Mouse (Mus musculus): ENCODE measurements around the gene Olfm2. TPM values are rescaled to one million over a fixed set of nuclear protein-coding genes. Genes with fewer than 3 reads are reported as not detected.
A peak's percentile ranks its signal among the peaks of the same experiment; 100 is the strongest.

Olfm2 gene
- polyA plus RNA-seq, 1 experiment: 2.2 TPM

DNA sequence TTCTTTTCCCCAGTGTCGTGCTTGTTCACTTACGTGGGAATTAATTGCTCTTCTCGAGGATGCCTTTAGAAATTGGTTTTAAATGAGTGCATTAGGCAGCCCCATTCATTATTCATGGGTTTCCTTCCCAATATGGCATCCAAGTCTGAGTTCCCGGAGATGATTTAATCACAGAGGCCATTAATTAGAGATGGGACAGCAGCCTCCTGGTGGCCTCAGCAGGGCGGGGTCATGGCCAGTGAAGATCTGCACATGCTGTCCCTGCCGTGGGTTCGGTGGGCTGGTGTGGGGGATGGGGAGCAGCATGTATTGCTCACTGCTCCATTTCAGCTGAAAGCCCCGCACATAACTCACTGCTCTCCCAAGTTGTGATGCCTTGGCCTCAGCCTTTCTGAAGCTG lies 80.2 kb downstream of the Olfm2 start:
- H3K27ac ChIP-seq (ENCODE audit: insufficient read depth, low read depth, low read length): no peak overlapping the region
- H3K4me1 ChIP-seq (ENCODE audit: control insufficient read depth, insufficient read depth, insufficient read length, low read length): no peaks in the 10 kb centered on the region
- TF ChIP-seq POLR2A (IDR thresholded peaks at IDR 0.05; ENCODE audit: low read depth, low read length): no peak
- no peak for TF ChIP-seq CTCF (IDR thresholded peaks at IDR 0.05; ENCODE audit: extremely low read depth, insufficient read length, insufficient replicate concordance, low read depth, low read length)
- 56% methylated on average over 8 of the region's 8 CpGs for WGBS
- peaks cover 24% of the 10 kb centered on the region for H3K36me3 ChIP-seq (ENCODE audit: control insufficient read depth, insufficient read depth, low read length)
- no peak overlapping the region for H3K4me3 ChIP-seq (ENCODE audit: low read depth, low read length)
- H3K27me3 ChIP-seq (ENCODE audit: control insufficient read depth, insufficient read depth, low read length): no peaks in the 10 kb centered on the region

DNA sequence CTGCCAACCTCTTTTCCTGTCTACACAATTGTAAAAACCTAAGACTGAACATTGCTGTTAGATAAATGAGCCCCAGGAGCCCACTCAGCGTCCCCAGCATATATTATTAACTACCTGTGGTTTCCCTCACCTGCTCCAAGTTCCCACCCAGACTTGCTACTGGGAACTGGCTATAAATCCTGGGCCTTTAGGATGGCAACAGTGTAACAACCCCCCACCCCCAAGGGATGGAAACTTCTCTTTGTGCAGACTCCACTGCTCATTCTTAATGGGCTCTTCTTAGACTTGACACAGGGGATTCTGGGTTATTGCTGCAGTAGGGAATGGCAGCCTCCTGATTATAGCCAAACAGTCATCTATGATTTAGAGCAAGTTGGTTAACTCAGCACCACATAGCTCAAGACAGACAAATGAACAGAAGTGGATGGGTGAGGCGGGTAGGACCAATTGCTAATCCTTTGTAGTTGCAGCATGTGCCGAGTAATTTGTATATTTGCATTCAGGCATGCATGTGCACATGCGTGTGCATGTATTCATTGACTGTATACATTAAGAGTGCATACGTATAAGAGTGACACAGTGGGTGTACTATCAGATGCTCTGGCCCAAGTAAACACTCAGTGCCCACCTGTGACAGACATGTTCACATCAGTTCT lies 81.0 kb downstream of the Olfm2 start:
- WGBS: 87% methylated on average over 5 of the region's 5 CpGs
- TF ChIP-seq POLR2A (IDR thresholded peaks at IDR 0.05; ENCODE audit: low read depth, low read length) (no peak), CTCF (IDR thresholded peaks at IDR 0.05; ENCODE audit: extremely low read depth, insufficient read length, insufficient replicate concordance, low read depth, low read length) (no peak)
- H3K36me3 ChIP-seq (ENCODE audit: control insufficient read depth, insufficient read depth, low read length): peaks cover 24% of the 10 kb centered on the region
- no peak overlapping the region for H3K27ac ChIP-seq (ENCODE audit: insufficient read depth, low read depth, low read length)
- no peaks in the 10 kb centered on the region for H3K27me3 ChIP-seq (ENCODE audit: control insufficient read depth, insufficient read depth, low read length)
- H3K4me3 ChIP-seq (ENCODE audit: low read depth, low read length): no peak overlapping the region
- H3K4me1 ChIP-seq (ENCODE audit: control insufficient read depth, insufficient read depth, insufficient read length, low read length): no peaks in the 10 kb centered on the region

DNA sequence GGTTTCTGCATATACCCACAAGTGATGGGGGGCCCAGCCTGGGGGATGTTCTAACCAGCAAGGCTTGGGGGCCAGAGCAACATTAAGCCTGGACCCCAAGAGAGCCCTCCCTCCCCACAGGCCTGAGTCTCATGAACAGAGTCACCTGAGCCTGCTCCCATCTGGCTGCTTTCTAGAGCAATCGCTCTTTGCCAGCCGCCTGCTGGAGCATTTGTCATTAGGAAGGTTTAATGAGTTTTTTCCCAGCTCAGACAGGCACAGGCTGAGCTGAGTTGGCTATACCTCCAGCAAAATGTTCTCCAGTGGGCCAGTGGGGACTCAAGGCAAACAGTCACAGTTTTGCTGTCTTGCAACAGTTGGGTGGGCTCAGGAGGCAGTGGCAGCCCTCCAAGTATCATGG lies 81.8 kb downstream of the Olfm2 start:
- Histone ChIP-seq H3K36me3 (ENCODE audit: control insufficient read depth, insufficient read depth, low read length) (peaks cover 27% of the 10 kb centered on the region), H3K4me1 (ENCODE audit: control insufficient read depth, insufficient read depth, insufficient read length, low read length) (no peaks in the 10 kb centered on the region), H3K4me3 (ENCODE audit: low read depth, low read length) (no peak overlapping the region), H3K27ac (ENCODE audit: insufficient read depth, low read depth, low read length) (no peak overlapping the region), H3K27me3 (ENCODE audit: control insufficient read depth, insufficient read depth, low read length) (no peaks in the 10 kb centered on the region)
- 79% methylated on average over 2 of the region's 2 CpGs for WGBS
- no peak for TF ChIP-seq CTCF (IDR thresholded peaks at IDR 0.05; ENCODE audit: extremely low read depth, insufficient read length, insufficient replicate concordance, low read depth, low read length)
- TF ChIP-seq POLR2A (IDR thresholded peaks at IDR 0.05; ENCODE audit: low read depth, low read length): no peak

DNA sequence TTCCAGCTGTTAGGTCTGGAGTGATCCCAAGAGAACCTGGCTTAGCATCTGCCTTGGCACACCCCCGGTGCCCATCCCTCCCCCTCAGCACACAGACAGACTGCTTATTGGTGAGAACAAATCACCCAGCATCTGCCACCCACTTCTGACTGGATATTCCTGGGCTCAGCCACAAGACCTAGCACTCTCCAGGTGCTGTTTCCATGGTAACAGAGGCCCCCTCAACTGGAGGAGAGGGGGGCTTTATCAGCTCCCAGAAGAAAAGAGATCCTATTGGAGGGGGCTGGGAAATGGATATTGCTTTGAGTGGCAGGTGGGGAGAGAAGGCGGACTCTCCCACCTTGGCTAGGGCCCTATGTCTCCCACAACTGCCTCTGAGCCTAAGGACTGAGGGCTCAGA lies 82.2 kb downstream of the Olfm2 start:
- no peak overlapping the region for H3K4me3 ChIP-seq (ENCODE audit: low read depth, low read length)
- no peak for TF ChIP-seq CTCF (IDR thresholded peaks at IDR 0.05; ENCODE audit: extremely low read depth, insufficient read length, insufficient replicate concordance, low read depth, low read length)
- TF ChIP-seq POLR2A (IDR thresholded peaks at IDR 0.05; ENCODE audit: low read depth, low read length): no peak
- 91% methylated on average over 2 of the region's 2 CpGs for WGBS

DNA sequence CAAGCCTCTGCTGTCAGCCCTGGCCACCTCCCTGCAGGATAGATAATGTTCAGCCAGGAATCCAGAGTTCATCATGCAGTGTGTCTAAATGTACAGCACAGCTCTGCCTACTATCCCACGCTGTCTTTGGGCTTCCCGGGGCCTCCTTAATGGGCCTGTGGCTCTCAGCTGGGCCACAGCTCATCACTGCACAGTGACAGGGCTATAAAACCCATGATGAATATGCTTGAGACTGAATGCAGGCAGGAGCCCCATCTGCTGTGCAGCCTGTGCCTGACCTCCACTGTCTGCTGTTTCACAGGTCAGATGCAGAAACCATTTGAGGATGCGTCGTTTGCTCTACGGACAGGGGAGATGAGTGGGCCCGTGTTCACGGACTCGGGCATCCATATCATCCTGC lies 83.3 kb downstream of the Olfm2 start:
- TF ChIP-seq POLR2A (IDR thresholded peaks at IDR 0.05; ENCODE audit: low read depth, low read length) (no peak), CTCF (IDR thresholded peaks at IDR 0.05; ENCODE audit: extremely low read depth, insufficient read length, insufficient replicate concordance, low read depth, low read length) (no peak)
- Histone ChIP-seq H3K27me3 (ENCODE audit: control insufficient read depth, insufficient read depth, low read length) (no peaks in the 10 kb centered on the region), H3K27ac (ENCODE audit: insufficient read depth, low read depth, low read length) (no peak overlapping the region), H3K36me3 (ENCODE audit: control insufficient read depth, insufficient read depth, low read length) (peaks cover 36% of the 10 kb centered on the region), H3K4me3 (ENCODE audit: low read depth, low read length) (no peak overlapping the region), H3K4me1 (ENCODE audit: control insufficient read depth, insufficient read depth, insufficient read length, low read length) (no peaks in the 10 kb centered on the region)
- WGBS: 96% methylated on average over 8 of the region's 8 CpGs

More for the DNA sequence above, 82.2 kb downstream of the Olfm2 start:
- peaks cover 29% of the 10 kb centered on the region for H3K36me3 ChIP-seq (ENCODE audit: control insufficient read depth, insufficient read depth, low read length)
- H3K27ac ChIP-seq (ENCODE audit: insufficient read depth, low read depth, low read length): no peak overlapping the region
- H3K4me1 ChIP-seq (ENCODE audit: control insufficient read depth, insufficient read depth, insufficient read length, low read length): no peaks in the 10 kb centered on the region
- no peaks in the 10 kb centered on the region for H3K27me3 ChIP-seq (ENCODE audit: control insufficient read depth, insufficient read depth, low read length)

DNA sequence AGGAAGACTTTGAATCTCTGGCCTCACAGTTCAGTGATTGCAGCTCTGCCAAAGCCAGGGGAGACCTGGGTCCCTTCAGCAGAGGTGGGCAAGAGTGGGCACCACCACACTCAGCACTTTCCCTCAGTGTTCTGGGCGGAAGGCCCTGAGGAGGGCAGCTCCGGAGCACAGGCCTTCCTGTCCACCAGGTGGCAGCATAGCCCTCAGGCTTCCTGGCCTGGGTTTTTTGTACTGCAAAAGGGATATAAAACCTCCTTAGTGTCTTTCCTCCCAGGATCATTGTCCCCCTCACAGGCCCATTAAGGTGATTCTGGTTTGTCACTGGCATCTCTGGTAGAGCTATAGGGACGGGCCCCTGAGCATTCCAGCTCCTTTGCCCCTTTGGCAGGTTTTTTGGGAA lies 83.8 kb downstream of the Olfm2 start:
- Histone ChIP-seq H3K4me1 (ENCODE audit: control insufficient read depth, insufficient read depth, insufficient read length, low read length) (no peaks in the 10 kb centered on the region), H3K27ac (ENCODE audit: insufficient read depth, low read depth, low read length) (no peak overlapping the region), H3K4me3 (ENCODE audit: low read depth, low read length) (no peak overlapping the region), H3K27me3 (ENCODE audit: control insufficient read depth, insufficient read depth, low read length) (no peaks in the 10 kb centered on the region), H3K36me3 (ENCODE audit: control insufficient read depth, insufficient read depth, low read length) (peaks cover 41% of the 10 kb centered on the region)
- TF ChIP-seq CTCF (IDR thresholded peaks at IDR 0.05; ENCODE audit: extremely low read depth, insufficient read length, insufficient replicate concordance, low read depth, low read length) (peak; percentile 80; the same call in 1 of the 2 replicates), POLR2A (IDR thresholded peaks at IDR 0.05; ENCODE audit: low read depth, low read length) (no peak)
- WGBS: 54% methylated on average over 3 of the region's 3 CpGs

DNA sequence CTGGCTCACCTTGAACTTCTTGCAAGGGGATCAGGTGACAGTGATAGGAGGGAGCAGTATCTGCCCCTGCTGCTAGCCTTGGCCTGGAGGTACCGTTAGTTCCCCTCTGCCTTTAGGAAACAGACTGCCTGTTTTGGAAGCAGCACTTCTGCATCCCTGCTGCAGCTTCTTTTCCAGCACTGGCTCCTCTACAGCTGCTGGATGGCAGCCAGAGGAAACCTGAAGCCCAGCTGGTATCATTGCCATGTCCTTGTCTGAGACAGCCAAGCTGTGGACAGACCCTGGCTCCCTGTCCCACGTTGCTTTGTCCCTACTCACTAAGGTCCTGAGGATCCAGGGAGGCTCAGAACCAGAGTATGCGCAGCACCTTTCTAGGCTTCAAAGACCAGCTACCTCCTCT lies 88.6 kb downstream of the Olfm2 start:
- 90% methylated on average over 3 of the region's 3 CpGs for WGBS
- TF ChIP-seq CTCF (IDR thresholded peaks at IDR 0.05; ENCODE audit: extremely low read depth, insufficient read length, insufficient replicate concordance, low read depth, low read length) (no peak), POLR2A (IDR thresholded peaks at IDR 0.05; ENCODE audit: low read depth, low read length) (no peak)
- Histone ChIP-seq H3K4me1 (ENCODE audit: control insufficient read depth, insufficient read depth, insufficient read length, low read length) (no peaks in the 10 kb centered on the region), H3K27ac (ENCODE audit: insufficient read depth, low read depth, low read length) (no peak overlapping the region), H3K4me3 (ENCODE audit: low read depth, low read length) (no peak overlapping the region), H3K27me3 (ENCODE audit: control insufficient read depth, insufficient read depth, low read length) (no peaks in the 10 kb centered on the region), H3K36me3 (ENCODE audit: control insufficient read depth, insufficient read depth, low read length) (peaks cover 31% of the 10 kb centered on the region)
